Mouse (Mus musculus) heart, adult 11 months (tissue): ENCODE data around the gene Cblc.
A peak's percentile ranks its signal among the peaks of the same experiment; 100 is the strongest.
"Not testable (repeated sequence)": the region's sequence is repeated elsewhere in the genome, so short reads cannot be mapped to it uniquely, and the experiment has no call there.

Experiments used
- DNase-seq: peaks from one replicate; pipeline ENCODE4 v3.0.0; 2022

Gene Cblc

GRCm38 (mm10) chr7:19818440-19818839 lies 21.8 kb upstream of the Cblc start:
- no peak for DNase-seq

- peak; percentile 99 for DNase-seq
Measured at GRCm38 (mm10) chr7:19817382-19818105, 20.9 kb upstream of the Cblc start.

- peak; percentile 99 for DNase-seq
Measured at GRCm38 (mm10) chr7:19816224-19816771, 19.7 kb upstream of the Cblc start.

GRCm38 (mm10) chr7:19815296-19816223 lies 19.0 kb upstream of the Cblc start:
- no peak for DNase-seq

GRCm38 (mm10) chr7:19813579-19814122 lies 17.0 kb upstream of the Cblc start:
- no peak for DNase-seq

GRCm38 (mm10) chr7:19813161-19813560 lies 16.6 kb upstream of the Cblc start:
- no peak for DNase-seq

GRCm38 (mm10) chr7:19811114-19811513 lies 14.5 kb upstream of the Cblc start:
- DNase-seq: peak; percentile 94

- DNase-seq: peak; percentile 95
Measured at GRCm38 (mm10) chr7:19809369-19809768, 12.8 kb upstream of the Cblc start.

- DNase-seq: no peak
Measured at GRCm38 (mm10) chr7:19806356-19806969, 9.9 kb upstream of the Cblc start.

GRCm38 (mm10) chr7:19802995-19803394 lies 6.4 kb upstream of the Cblc start:
- DNase-seq: peak; percentile 95

GRCm38 (mm10) chr7:19800764-19801163 lies 4.2 kb upstream of the Cblc start:
- DNase-seq: no peak

GRCm38 (mm10) chr7:19796254-19796653 lies 355 bp downstream of the Cblc start:
- DNase-seq: no peak

- no peak for DNase-seq
Measured at GRCm38 (mm10) chr7:19795236-19795635, 1.4 kb downstream of the Cblc start.

GRCm38 (mm10) chr7:19792701-19793630 lies 3.6 kb downstream of the Cblc start:
- no peak for DNase-seq

- not testable (repeated sequence) for DNase-seq
Measured at GRCm38 (mm10) chr7:19791504-19791903, 5.1 kb downstream of the Cblc start.

GRCm38 (mm10) chr7:19789904-19790347 lies 6.7 kb downstream of the Cblc start:
- peak; percentile 96 for DNase-seq

GRCm38 (mm10) chr7:19785874-19786458 lies 10.6 kb downstream of the Cblc start:
- no peak for DNase-seq

- no peak for DNase-seq
Measured at GRCm38 (mm10) chr7:19784764-19785535, 11.7 kb downstream of the Cblc start.

GRCm38 (mm10) chr7:19783630-19784029 lies 13.0 kb downstream of the Cblc start:
- DNase-seq: peak; percentile 99

- peak; percentile 93 for DNase-seq
Measured at GRCm38 (mm10) chr7:19782645-19783044, 14.0 kb downstream of the Cblc start.
